8 mouse cellular contexts compared by ENCODE assay signal in genomic region chr12:80998528-80999221, GRCm38 (mm10). TPM values are rescaled to one million over a fixed set of nuclear protein-coding genes. Genes with fewer than 3 reads are reported as not detected.
DNase-seq lines count a peak whose midpoint lies in the region; ATAC-seq lines count a peak whose summit lies in the region.

No protein-coding gene starts in this region.

- no peak overlapping the region for H3K27ac ChIP-seq in lung, embryonic 16.5 days (ENCODE audit: low read length)
- peak overlapping the region; percentile 65 for H3K27ac ChIP-seq in forebrain, embryonic 12.5 days
- no peak overlapping the region for H3K27ac ChIP-seq in liver, embryonic 15.5 days (replicated peaks)

- H3K36me3 ChIP-seq in lung, embryonic 16.5 days (ENCODE audit: control insufficient read depth, insufficient read depth, low read length) = no peaks in the 10 kb centered on the region
- no peaks in the 10 kb centered on the region for H3K36me3 ChIP-seq in forebrain, embryonic 12.5 days (replicated peaks)
- no peaks in the 10 kb centered on the region for H3K36me3 ChIP-seq in liver, embryonic 15.5 days (replicated peaks)

- H3K4me3 ChIP-seq in lung, embryonic 16.5 days (ENCODE audit: low read length) = 0 out of 2 replicates have a peak overlapping the region, but pooled peaks have one; percentile 1
- peak overlapping the region; percentile 27 for H3K4me3 ChIP-seq in forebrain, embryonic 12.5 days (replicated peaks)
- peak overlapping the region; percentile 20; the same call in 1 of the 2 replicates for H3K4me3 ChIP-seq in liver, embryonic 15.5 days (replicated peaks)

- no peak overlapping the region for H3K9ac ChIP-seq in lung, embryonic 16.5 days (ENCODE audit: low read length)
- no peak overlapping the region for H3K9ac ChIP-seq in forebrain, embryonic 12.5 days
- no peak overlapping the region for H3K9ac ChIP-seq in liver, embryonic 15.5 days

- no peaks in the 10 kb centered on the region for H3K9me3 ChIP-seq in lung, embryonic 16.5 days (ENCODE audit: control insufficient read depth, low read length)
- no peaks in the 10 kb centered on the region for H3K9me3 ChIP-seq in forebrain, embryonic 12.5 days
- no peaks in the 10 kb centered on the region for H3K9me3 ChIP-seq in liver, embryonic 15.5 days (replicated peaks)

- no peaks in the 10 kb centered on the region; the same call in 1 of the 2 replicates for H3K4me1 ChIP-seq in lung, embryonic 16.5 days (replicated peaks; ENCODE audit: control insufficient read depth, insufficient read depth, low read length)
- H3K4me1 ChIP-seq in forebrain, embryonic 12.5 days = peaks cover 39% of the 10 kb centered on the region
- no peaks in the 10 kb centered on the region for H3K4me1 ChIP-seq in liver, embryonic 15.5 days (replicated peaks)

- peak overlapping the region; percentile 39 for H3K4me2 ChIP-seq in lung, embryonic 16.5 days (ENCODE audit: low read depth, low read length)
- peak overlapping the region; percentile 48 for H3K4me2 ChIP-seq in forebrain, embryonic 12.5 days
- H3K4me2 ChIP-seq in liver, embryonic 15.5 days = peak overlapping the region; percentile 52

- no peak for DNase-seq in lung, postnatal 4 days
- peak; percentile 30 to 41 for DNase-seq in thymus, adult 18-20 months
- no peak for DNase-seq in layer of hippocampus, adult 11-12 months (ENCODE audit: low spot score)
- no peak for DNase-seq in cerebellum, postnatal 25 days
- DNase-seq in urinary bladder, adult 2 months (ENCODE audit: low spot score) = no peak

- WGBS in lung, embryonic 16.5 days = 6% methylated on average over 33 of the region's 33 CpGs
- 3% methylated on average over 33 of the region's 33 CpGs for WGBS in forebrain, embryonic 12.5 days
- 20% methylated on average over 33 of the region's 33 CpGs for WGBS in liver, embryonic 15.5 days (ENCODE audit: insufficient replicate concordance)

- ATAC-seq in lung, embryonic 16.5 days (ENCODE audit: low read depth) = no peak
- no peak for ATAC-seq in forebrain, embryonic 12.5 days (ENCODE audit: low FRiP score)
- ATAC-seq in liver, embryonic 15.5 days (ENCODE audit: insufficient read depth) = no peak

- H3K27me3 ChIP-seq in lung, embryonic 16.5 days (ENCODE audit: control insufficient read depth, insufficient read depth, low read depth, low read length) = peaks cover 14% of the 10 kb centered on the region
- H3K27me3 ChIP-seq in forebrain, embryonic 12.5 days = peaks cover 41% of the 10 kb centered on the region
- no peaks in the 10 kb centered on the region; the same call in 1 of the 2 replicates for H3K27me3 ChIP-seq in liver, embryonic 15.5 days

RNA-seq across cellular contexts. Expression of gene Smoc1, which starts 27.9 kb away (rescaled TPM):
- 1.4 and 1.6 TPM in 2 replicates for polyA plus RNA-seq in lung, embryonic 16.5 days (2015; fragmentation: Nextera tagmentation; extraction: Ambion mirVana)
- 7.3 and 8.5 TPM in 2 replicates for polyA plus RNA-seq in forebrain, embryonic 12.5 days (2016; fragmentation: Nextera tagmentation; extraction: Ambion mirVana)
- polyA plus RNA-seq in liver, embryonic 15.5 days (2015; fragmentation: Nextera tagmentation; extraction: Ambion mirVana) = 9.5 and 11.2 TPM in 2 replicates
- 9.5 and 9.8 TPM in 2 replicates for polyA plus RNA-seq in urinary bladder, adult 2 months (2012; rRNA removed)

RNA-seq across cellular contexts. Expression of gene Slc10a1, which starts 30.2 kb away (rescaled TPM):
- 0.80 and 1.4 TPM in 2 replicates for polyA plus RNA-seq in lung, embryonic 16.5 days (2015; fragmentation: Nextera tagmentation; extraction: Ambion mirVana)
- 0.99 and 1.4 TPM in 2 replicates for polyA plus RNA-seq in forebrain, embryonic 12.5 days (2016; fragmentation: Nextera tagmentation; extraction: Ambion mirVana)
- 12.9 and 21.9 TPM in 2 replicates for polyA plus RNA-seq in liver, embryonic 15.5 days (2015; fragmentation: Nextera tagmentation; extraction: Ambion mirVana)
- polyA plus RNA-seq in urinary bladder, adult 2 months (2012; rRNA removed) = not detected in 2 replicates

RNA-seq across cellular contexts. Expression of gene Srsf5, which starts 53.4 kb away (rescaled TPM):
- 514 and 599 TPM in 2 replicates for polyA plus RNA-seq in lung, embryonic 16.5 days (2015; fragmentation: Nextera tagmentation; extraction: Ambion mirVana)
- 656 and 658 TPM in 2 replicates for polyA plus RNA-seq in forebrain, embryonic 12.5 days (2016; fragmentation: Nextera tagmentation; extraction: Ambion mirVana)
- 283 and 287 TPM in 2 replicates for polyA plus RNA-seq in liver, embryonic 15.5 days (2015; fragmentation: Nextera tagmentation; extraction: Ambion mirVana)
- 768 and 950 TPM in 2 replicates for polyA plus RNA-seq in urinary bladder, adult 2 months (2012; rRNA removed)

Comparison
In these comparisons a context has a peak if more than half of its experiments do, and no peak if none do; other contexts are left out.
1. DNase-seq: peak in thymus, adult 18-20 months (2 of 2); none in lung, postnatal 4 days (0 of 2), layer of hippocampus, adult 11-12 months (single experiment), cerebellum, postnatal 25 days (0 of 2) and urinary bladder, adult 2 months (single experiment).
2. Peak in every context shown above with its lines, with median percentiles within 50 percentile points of each other: H3K4me2 ChIP-seq and H3K4me3 ChIP-seq.